Mouse (Mus musculus): ENCODE results near the gene Ablim2.
A peak's percentile ranks its signal among the peaks of the same experiment; 100 is the strongest.

The Ablim2 gene

DNA sequence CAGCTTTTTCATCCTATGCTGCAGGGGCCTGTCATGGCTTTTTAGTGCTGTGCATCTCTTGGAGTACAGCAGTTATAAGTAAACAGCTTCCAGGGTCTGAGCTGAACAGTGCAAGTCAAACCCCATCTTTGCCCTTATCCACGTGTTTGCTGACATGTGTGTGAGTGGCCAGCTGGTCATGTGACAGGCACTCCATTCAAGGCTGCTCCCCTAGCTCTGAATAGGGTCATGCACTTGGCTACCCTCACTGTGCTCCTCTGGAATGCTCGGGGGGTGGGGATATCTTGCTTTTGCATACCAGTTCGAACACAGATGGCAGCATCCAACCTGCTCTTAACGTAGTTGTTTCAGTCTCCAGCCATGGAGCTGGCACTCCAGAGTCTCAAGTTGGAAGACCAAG, 115.7 kb downstream of the Ablim2 start:
- DNase-seq (ENCODE audit: extremely low read depth, low read depth, low spot score), result no peak

- no peak for DNase-seq (ENCODE audit: extremely low read depth, low read depth, low spot score)
Observed at GRCm38 (mm10) chr5:35876236-35876635, 118.6 kb downstream of the Ablim2 start.

- DNase-seq (ENCODE audit: extremely low read depth, low read depth, low spot score), result no peak
Observed at GRCm38 (mm10) chr5:35879199-35879598, 121.5 kb downstream of the Ablim2 start.

DNA sequence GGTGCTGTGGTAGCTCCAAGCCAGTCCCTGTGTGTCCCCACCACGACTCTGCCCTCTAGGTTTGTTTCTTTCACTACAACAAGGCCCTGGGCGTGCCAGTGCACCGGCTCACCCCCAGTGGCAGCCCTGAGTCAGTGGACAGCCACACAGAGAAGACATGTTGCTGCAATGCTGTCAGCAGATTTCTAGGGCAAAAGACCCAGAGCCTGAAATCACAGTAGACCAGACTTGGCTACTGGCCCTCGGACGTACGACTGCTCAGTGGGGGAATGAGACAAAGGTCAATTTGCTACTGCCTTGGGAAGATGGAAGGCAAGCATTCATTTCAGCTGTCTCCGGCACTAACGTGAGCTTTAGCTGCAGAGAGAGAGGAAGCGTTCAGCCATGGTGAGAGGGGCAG, 124.7 kb downstream of the Ablim2 start:
- DNase-seq (ENCODE audit: extremely low read depth, low read depth, low spot score), result no peak

- DNase-seq (ENCODE audit: extremely low read depth, low read depth, low spot score), result no peak
Observed at GRCm38 (mm10) chr5:35884262-35884661, 126.6 kb downstream of the Ablim2 start.

DNA sequence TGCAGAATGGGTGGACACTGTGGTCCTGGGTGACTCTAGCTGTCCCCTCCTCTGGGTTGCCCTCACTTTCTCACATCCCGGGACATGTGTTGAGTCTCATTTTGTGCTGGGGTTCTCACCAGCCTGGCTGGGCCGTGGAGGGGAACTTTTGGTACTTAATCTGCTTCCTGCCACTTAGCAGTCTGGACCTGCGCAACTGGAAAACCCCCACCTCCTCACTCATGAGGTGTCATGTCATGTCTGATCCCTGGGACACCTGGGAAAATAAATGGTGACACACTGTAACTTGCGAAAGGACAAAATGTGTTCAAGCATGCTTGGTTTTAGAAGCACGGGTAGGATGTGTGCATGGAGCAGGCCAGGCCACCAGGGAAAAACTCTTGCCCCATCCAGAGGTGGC, 127.0 kb downstream of the Ablim2 start:
- DNase-seq (ENCODE audit: extremely low read depth, low read depth, low spot score), result peak; percentile 74

DNA sequence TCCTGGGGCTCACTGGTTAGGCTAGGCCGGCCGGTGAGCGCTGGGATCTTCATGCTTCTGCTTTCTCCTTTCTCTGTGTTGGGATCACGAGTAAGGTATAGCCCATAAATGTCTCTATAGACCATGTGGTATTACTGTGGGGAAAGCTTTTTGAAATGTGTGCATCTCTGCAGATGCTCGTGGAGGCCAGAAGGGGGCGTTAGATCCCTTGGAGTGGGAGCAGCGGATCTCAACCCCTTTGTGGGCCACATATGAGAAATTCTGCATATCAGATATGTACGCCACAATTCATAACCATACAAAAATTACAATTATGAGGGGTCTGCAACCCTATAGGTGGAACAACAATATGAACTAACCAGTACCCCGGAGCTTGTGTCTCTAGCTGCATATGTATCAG, 131.3 kb downstream of the Ablim2 start:
- no peak for DNase-seq (ENCODE audit: extremely low read depth, low read depth, low spot score)

DNA sequence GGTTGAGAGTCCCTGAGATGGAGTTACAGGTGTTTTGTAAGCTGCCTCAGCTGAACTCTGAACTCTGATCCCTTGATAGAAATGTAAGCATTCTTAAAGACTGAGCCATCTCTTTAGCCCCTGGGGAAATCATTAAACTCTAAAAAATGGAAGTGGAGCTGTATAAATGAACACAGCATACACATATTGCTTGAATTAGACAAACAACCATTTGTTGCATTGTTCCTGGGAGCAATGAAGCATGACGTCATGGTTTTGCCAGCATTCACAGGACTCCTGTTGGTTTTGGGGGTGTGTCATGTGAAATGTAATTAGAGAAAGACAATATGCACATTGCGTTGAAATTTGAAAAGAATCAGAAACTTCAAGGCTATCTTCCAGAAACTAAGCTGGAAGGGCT, 132.0 kb downstream of the Ablim2 start:
- DNase-seq (ENCODE audit: extremely low read depth, low read depth, low spot score), result no peak

DNA sequence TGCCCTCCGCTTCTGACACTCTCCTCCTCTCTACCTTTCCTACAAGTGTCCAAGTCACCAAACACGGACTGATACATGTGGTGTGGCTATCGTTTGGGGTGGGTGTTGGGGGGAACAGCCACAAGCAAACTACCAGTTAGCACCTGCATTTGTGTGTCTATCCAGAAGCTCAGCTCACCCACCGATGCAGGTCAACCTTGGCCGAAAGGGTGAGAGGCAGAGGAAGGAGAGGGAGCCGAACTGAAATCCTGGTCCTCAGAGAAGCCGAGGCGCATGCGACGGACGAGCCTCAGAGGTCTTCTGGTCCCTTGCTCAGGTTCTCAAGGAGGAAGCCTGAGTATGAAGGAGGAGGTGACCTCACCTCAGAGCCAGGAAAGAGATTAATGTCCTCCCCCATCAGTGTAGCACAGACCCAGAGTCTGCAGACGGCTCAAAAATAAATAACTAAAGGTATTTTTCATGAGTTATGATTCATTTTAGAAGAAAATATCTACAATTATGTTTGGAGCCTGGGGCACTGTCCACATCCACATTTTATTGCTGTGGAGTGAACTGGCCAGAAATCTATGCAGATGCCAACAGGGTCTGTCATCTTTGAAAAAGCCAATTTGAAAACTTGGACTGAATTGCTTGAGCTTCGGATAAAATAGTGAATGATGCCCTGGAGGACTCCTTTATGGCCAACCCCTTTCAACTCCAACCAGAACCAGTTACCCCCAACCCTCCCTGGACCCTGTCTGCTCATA, 133.5 kb downstream of the Ablim2 start:
- no peak for DNase-seq (ENCODE audit: extremely low read depth, low read depth, low spot score)

DNA sequence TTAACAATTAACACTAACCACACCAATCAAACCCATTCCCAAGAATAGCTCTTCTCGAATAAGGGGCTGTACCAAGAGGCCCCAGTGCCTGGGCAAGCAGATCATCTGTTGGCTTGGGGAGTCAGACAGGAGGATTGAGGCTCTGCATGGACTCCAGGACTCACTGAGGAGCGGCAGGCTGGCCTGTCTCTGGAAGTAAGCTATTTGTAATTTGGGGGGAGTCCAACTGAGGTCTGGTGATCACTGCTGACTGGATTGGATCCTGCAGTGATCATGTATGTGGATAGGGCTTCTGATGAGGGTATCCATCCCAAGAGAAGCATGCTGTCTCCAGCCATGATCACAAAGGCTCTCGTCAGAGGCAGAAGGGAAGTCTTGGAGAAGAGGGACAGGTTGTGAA, 134.7 kb downstream of the Ablim2 start:
- no peak for DNase-seq (ENCODE audit: extremely low read depth, low read depth, low spot score)

GRCm38 (mm10) chr5:35893093-35893804, 135.6 kb downstream of the Ablim2 start, which contains the start of gene Afap1:
TSS of gene Afap1 (plus strand) at chr5:35893319.
- DNase-seq (ENCODE audit: extremely low read depth, low read depth, low spot score), result no peak

DNA sequence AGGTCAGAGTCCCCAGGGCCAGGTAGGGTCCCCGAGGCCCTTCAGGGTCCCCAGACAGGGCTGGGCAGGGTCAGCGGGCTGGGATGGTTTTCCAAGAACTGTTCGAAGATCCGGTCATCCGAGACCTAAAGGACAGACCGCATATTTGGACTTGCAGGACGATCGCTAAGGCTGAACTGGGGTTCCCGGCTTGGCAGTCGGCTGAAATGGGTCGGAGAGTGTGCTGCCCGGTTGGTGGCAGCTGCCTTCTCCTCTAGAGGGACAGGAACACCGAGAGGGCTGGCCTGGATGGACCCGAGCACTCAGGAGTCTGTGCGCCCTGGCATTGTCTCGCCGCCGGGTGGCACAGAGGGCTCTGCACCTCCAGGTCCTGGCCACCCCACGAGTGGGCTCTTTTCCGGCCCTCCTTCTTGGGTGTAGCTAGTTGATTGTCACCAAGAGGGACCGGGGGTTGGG, 136.2 kb downstream of the Ablim2 start:
- DNase-seq (ENCODE audit: extremely low read depth, low read depth, low spot score), result no peak

DNA sequence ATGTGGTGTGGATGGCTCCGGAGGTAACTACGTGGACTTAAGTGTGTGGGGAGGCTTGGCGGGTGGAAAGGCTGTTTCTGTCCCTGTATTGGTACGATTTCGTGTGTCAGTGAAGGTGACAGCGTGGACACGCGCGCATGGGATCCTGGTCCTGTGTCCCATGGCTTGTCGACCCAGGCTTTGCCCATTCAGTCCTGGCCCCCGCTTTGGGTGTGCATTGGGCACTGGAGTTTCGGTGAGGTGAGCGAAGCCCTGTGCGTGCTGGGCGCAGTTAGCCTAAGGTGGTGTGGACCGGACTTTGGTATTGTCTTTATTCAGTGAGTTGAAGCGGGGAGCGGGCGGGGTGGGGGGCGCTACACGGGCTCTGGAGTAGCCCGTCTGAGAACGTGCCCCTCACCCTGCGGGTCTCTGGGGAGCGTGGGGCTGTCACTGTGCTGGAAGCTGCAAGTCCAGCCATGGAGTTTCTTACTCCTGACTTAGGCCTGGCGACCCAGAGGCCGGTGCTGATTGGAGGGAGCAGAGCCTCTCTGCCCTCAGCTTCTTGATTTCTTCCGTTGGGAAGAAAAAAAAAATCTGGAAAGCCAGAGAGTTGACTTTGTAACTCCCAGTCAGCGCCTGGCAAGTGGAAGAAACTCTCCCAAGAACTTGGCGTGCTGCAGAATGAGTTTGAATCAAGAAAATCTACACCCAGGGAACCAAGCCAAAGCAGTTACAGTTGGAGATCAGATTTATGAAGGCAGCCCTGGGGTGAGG, 136.8 kb downstream of the Ablim2 start:
- no peak for DNase-seq (ENCODE audit: extremely low read depth, low read depth, low spot score)

- no peak for DNase-seq (ENCODE audit: extremely low read depth, low read depth, low spot score)
Observed at GRCm38 (mm10) chr5:35895926-35896325, 138.2 kb downstream of the Ablim2 start.

DNA sequence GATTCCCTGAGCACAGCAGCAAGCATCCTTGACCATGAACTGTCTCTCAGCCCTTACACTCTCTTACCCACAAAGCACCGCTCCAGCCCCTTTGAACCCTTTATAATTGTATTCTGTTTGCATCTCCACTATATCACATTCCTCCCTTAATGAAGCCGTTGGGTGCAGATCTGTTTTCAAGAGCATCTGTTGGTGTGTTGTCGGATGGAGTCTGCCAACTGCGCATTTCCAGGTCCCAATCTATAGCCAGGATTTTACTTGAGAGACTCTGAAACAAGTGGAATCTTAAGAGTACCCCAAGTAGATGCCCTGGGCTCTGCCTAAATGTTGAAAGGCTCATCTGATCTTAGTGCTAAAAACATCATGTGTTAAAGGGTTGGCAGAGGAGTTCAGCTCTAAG, 138.9 kb downstream of the Ablim2 start:
- DNase-seq (ENCODE audit: extremely low read depth, low read depth, low spot score), result no peak

DNA sequence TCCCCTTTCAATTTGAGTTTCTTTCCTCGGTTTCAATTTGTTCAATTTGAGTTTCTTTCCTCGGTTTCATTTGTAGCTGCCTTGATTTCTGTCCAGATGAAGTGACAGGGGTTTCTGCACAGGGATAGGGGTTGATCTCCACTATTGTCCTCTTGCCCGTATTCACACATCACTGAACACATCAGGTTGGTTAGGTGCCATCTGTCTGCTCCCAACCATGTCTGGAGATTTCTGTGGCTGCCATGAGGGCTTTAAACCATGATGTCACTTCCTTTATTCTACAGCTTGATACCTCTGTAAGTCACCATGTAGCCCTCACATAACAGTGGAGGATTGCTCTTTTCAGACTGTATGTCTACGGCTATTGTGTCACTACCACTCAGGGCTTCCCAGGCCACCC, 139.5 kb downstream of the Ablim2 start:
- DNase-seq (ENCODE audit: extremely low read depth, low read depth, low spot score), result no peak

- DNase-seq (ENCODE audit: extremely low read depth, low read depth, low spot score), result no peak
Observed at GRCm38 (mm10) chr5:35898114-35898513, 140.4 kb downstream of the Ablim2 start.

DNA sequence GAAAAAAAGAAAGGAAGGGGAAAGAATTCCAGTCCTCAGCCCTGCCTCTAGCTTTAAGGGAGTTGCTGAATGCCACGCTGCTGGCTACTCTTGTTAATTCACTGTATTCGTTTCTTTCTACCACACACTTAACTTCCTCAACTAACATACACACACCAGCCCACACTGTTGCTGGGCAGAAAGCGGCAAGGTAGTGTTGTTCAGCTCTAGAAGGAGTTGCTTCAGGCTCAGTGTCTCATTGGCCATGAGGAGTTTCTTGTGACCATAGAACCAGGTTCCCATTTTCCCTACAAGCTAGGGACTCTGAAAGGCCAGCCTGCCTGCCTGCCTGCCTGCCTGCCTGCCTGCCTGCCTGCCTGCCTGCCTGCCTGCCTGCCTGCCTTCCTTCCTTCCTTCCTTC, 141.3 kb downstream of the Ablim2 start:
- no peak for DNase-seq (ENCODE audit: extremely low read depth, low read depth, low spot score)

GRCm38 (mm10) chr5:35900401-35901225, 142.9 kb downstream of the Ablim2 start:
- DNase-seq (ENCODE audit: extremely low read depth, low read depth, low spot score), result no peak

- DNase-seq (ENCODE audit: extremely low read depth, low read depth, low spot score), result no peak
Observed at GRCm38 (mm10) chr5:35901226-35901809, 143.6 kb downstream of the Ablim2 start.
